Mouse (Mus musculus): ENCODE measurements at regions not wholly inside any gene's neighbourhood (a gene's known extent, or its start where the extent isn't known, plus 50 kb on each side); places are given as distances from the start of the nearest gene placed in this dataset.

- TF ChIP-seq CTCF (IDR thresholded peaks at IDR 0.05; ENCODE audit: borderline replicate concordance, insufficient read depth, low read length) (no peak), POLR2A (IDR thresholded peaks at IDR 0.05; ENCODE audit: low read depth, low read length) (no peak)
These were observed 385.2 kb downstream of the Nr2f2 start for GRCm38 (mm10) chr7:69981301-69981700.

Measured in embryonic fibroblast, embryonic 13.5 days (primary cell).